Mouse (Mus musculus) kidney, adult 2 months (tissue): ENCODE data around the gene Rtel1. TPM values are rescaled to one million over a fixed set of nuclear protein-coding genes. Genes with fewer than 3 reads are reported as not detected.
"Not testable (repeated sequence)": the region's sequence is repeated elsewhere in the genome, so short reads cannot be mapped to it uniquely, and the experiment has no call there.

Experiments used
- DNase-seq: peaks from one replicate; pipeline ENCODE4 v3.0.0; 2021
- H3K27ac ChIP-seq: fragments of 200-500 bp; 2 replicates; pipeline ENCODE4 v1.5.1; 2012; ENCODE audit warnings: low read depth, low read length, control low read depth, inconsistent platforms; ENCODE audit not compliant: insufficient read depth
- H3K27me3 ChIP-seq: fragments of 200-500 bp; replicated peaks from 2 replicates; pipeline ENCODE4 v1.6.1; 2012; ENCODE audit warnings: mild to moderate bottlenecking, moderate library complexity, low read length, inconsistent platforms; ENCODE audit not compliant: control insufficient read depth, insufficient read depth
- H3K36me3 ChIP-seq: fragments of 200-500 bp; 2 replicates; pipeline ENCODE4 v1.6.1; 2012; ENCODE audit warnings: mild to moderate bottlenecking, moderate library complexity, low read length, inconsistent platforms; ENCODE audit not compliant: control insufficient read depth, insufficient read depth
- H3K4me1 ChIP-seq: fragments of 200-500 bp; 2 replicates; pipeline ENCODE4 v1.6.1; 2011; ENCODE audit warnings: low read length; ENCODE audit not compliant: control insufficient read depth, insufficient read depth
- H3K4me3 ChIP-seq: fragments of 200-500 bp; 2 replicates; pipeline ENCODE4 v1.5.1; 2011; ENCODE audit warnings: mild to moderate bottlenecking, low read depth, low read length, control low read depth; ENCODE audit not compliant: insufficient read depth
- CTCF ChIP-seq: fragments of 200-500 bp; conservative IDR thresholded peaks from 2 replicates; pipeline ENCODE4 v1.5.1; 2011; ENCODE audit warnings: low read depth, mild to moderate bottlenecking, control low read depth, low read length, moderate library complexity, mixed read lengths; ENCODE audit not compliant: insufficient read depth, insufficient read length
- POLR2A ChIP-seq: fragments of 200-500 bp; IDR thresholded peaks from one replicate; pipeline ENCODE4 v1.6.1; 2011; ENCODE audit warnings: low read depth, low read length, control low read depth
- WGBS: fragments of 180-500 bp; shearing (Covaris S2); methylation state at CpG from one replicate; pipeline ENCODE4 v1.1.7; 2018; 5-methylcytosine and 5-hydroxymethylcytosine counted together
- polyA plus RNA-seq: library from polyadenylated mRNA; depleted of rRNA; stranded (reverse); fragments of >200 nt; gene quantifications from 2 replicates; pipeline ENCODE4 v1.2.3, GENCODE M21; 2012

Gene Rtel1
- polyA plus RNA-seq, 1 experiment = 30.2 TPM

- Histone ChIP-seq H3K36me3 (no peaks in the 10 kb centered on the region), H3K27me3 (no peaks in the 10 kb centered on the region), H3K27ac (peak overlapping the region; percentile 89), H3K4me1 (peaks cover 13% of the 10 kb centered on the region; the same call in 1 of the 2 replicates), H3K4me3 (peak overlapping the region; percentile 90)
- TF ChIP-seq CTCF (no peak), POLR2A (no peak)
- WGBS = 44% methylated on average over 6 of the region's 6 CpGs
- no peak for DNase-seq
These were observed 32.8 kb upstream of the Rtel1 start for GRCm38 (mm10) chr2:181286629-181287337.

GRCm38 (mm10) chr2:181287338-181287957, 32.1 kb upstream of the Rtel1 start:
- DNase-seq = peak; percentile 87
- peak overlapping the region; percentile 89 for H3K27ac ChIP-seq
- no peak for TF ChIP-seq CTCF
- TF ChIP-seq POLR2A = no peak
- peaks cover 13% of the 10 kb centered on the region; the same call in 1 of the 2 replicates for H3K4me1 ChIP-seq
- peak overlapping the region; percentile 90 for H3K4me3 ChIP-seq
- H3K36me3 ChIP-seq = no peaks in the 10 kb centered on the region
- H3K27me3 ChIP-seq = no peaks in the 10 kb centered on the region
- 1% methylated on average over 48 of the region's 71 CpGs for WGBS

- TF ChIP-seq CTCF (peak; percentile 49), POLR2A (peak; percentile 76)
- WGBS = 5% methylated on average over 28 of the region's 38 CpGs
- H3K27ac ChIP-seq = peak within 1 kb of the TSS; percentile 89
These were observed 31.6 kb upstream of the Rtel1 start, which contains the start of gene Gmeb2 for GRCm38 (mm10) chr2:181287958-181288350. Gmeb2 (minus strand) TSS chr2:181288035.

GRCm38 (mm10) chr2:181288691-181289090, 30.8 kb upstream of the Rtel1 start:
- H3K27me3 ChIP-seq = no peaks in the 10 kb centered on the region
- WGBS = 44% methylated on average over 3 of the region's 3 CpGs
- peak overlapping the region; percentile 50; the same call in 1 of the 2 replicates for H3K4me3 ChIP-seq
- no peaks in the 10 kb centered on the region for H3K36me3 ChIP-seq
- peak; percentile 63 for DNase-seq
- peak overlapping the region; percentile 34; the same call in 1 of the 2 replicates for H3K27ac ChIP-seq
- peaks cover 13% of the 10 kb centered on the region; the same call in 1 of the 2 replicates for H3K4me1 ChIP-seq
- no peak for TF ChIP-seq CTCF
- no peak for TF ChIP-seq POLR2A

More at GRCm38 (mm10) chr2:181287958-181288350, 31.6 kb upstream of the Rtel1 start, which contains the start of gene Gmeb2:
- DNase-seq = peak; percentile 98
- not testable (repeated sequence) for H3K36me3 ChIP-seq, H3K27me3 ChIP-seq
- Histone ChIP-seq H3K4me3 (peak within 1 kb of the TSS; percentile 90), H3K4me1 (peaks cover 13% of the 10 kb centered on the region; the same call in 1 of the 2 replicates)

GRCm38 (mm10) chr2:181290937-181291336, 28.6 kb upstream of the Rtel1 start:
- Histone ChIP-seq H3K4me3 (no peak overlapping the region), H3K36me3 (no peaks in the 10 kb centered on the region), H3K27ac (no peak overlapping the region), H3K4me1 (peaks cover 13% of the 10 kb centered on the region; the same call in 1 of the 2 replicates), H3K27me3 (no peaks in the 10 kb centered on the region)
- no peak for DNase-seq
- TF ChIP-seq CTCF (no peak), POLR2A (no peak)
- 38% methylated on average over 1 of the region's 1 CpGs for WGBS

GRCm38 (mm10) chr2:181302041-181302440, 17.5 kb upstream of the Rtel1 start:
- H3K36me3 ChIP-seq = no peaks in the 10 kb centered on the region
- no peak overlapping the region for H3K27ac ChIP-seq
- H3K4me1 ChIP-seq = no peaks in the 10 kb centered on the region; the same call in 1 of the 2 replicates
- no peak for DNase-seq
- no peaks in the 10 kb centered on the region for H3K27me3 ChIP-seq
- H3K4me3 ChIP-seq = no peak overlapping the region
- TF ChIP-seq CTCF (no peak), POLR2A (no peak)
- 40% methylated on average over 3 of the region's 3 CpGs for WGBS

GRCm38 (mm10) chr2:181304944-181305343, 14.6 kb upstream of the Rtel1 start:
- Histone ChIP-seq H3K4me1 (no peaks in the 10 kb centered on the region; the same call in 1 of the 2 replicates), H3K27me3 (no peaks in the 10 kb centered on the region), H3K36me3 (no peaks in the 10 kb centered on the region), H3K27ac (no peak overlapping the region), H3K4me3 (no peak overlapping the region)
- 74% methylated on average over 1 of the region's 1 CpGs for WGBS
- DNase-seq = no peak
- TF ChIP-seq POLR2A = no peak
- TF ChIP-seq CTCF = no peak
